Mouse (Mus musculus) left cerebral cortex, postnatal 36 days (tissue): ENCODE data around the gene Srrm4. TPM values are rescaled to one million over a fixed set of nuclear protein-coding genes. Genes with fewer than 3 reads are reported as not detected.

Experiments used
- DNase-seq, 2 experiments: peaks; one replicate each; pipeline ENCODE4 v3.0.0; 2021 to 2022; ENCODE audit warnings: low spot score in 2 of 2, mixed read lengths in 1 of 2
- intact Hi-C: fragments of 180-260 bp; cut with DNase I; formaldehyde crosslinking; loops from one replicate; pipeline ENCODE4 v1.15.1; 2025
- total RNA-seq, 2 experiments: library from RNA; stranded (reverse); gene quantifications; 2 replicates each; pipeline ENCODE4 v1.2.3; 2021

Gene Srrm4
- total RNA-seq, 2 experiments from 2014 or later: 24.0 to 31.8 TPM

DNA sequence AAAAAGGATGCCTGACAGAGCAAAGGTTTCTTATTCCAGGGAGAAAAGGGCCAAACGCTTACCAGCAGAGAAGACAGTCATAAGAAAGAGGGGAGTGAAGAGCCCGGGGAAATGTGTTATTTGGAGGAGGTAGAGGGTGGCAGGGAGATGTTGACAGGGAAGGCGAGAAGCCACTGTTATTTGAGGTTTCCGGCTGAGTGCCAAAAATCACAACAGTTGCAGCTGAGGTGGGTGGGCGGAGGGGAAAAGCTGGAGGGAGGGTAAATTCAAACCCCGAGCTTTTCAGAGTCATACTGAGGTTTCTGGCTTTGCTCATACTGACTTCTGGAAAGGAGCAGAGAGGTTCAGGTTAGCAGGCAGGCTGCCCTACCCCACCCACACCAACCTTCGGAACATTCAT lies 32.5 kb downstream of the Srrm4 start:
- peak in 1 of 2 experiments; percentile 24 for DNase-seq
- intact Hi-C loops: no loop called here

DNA sequence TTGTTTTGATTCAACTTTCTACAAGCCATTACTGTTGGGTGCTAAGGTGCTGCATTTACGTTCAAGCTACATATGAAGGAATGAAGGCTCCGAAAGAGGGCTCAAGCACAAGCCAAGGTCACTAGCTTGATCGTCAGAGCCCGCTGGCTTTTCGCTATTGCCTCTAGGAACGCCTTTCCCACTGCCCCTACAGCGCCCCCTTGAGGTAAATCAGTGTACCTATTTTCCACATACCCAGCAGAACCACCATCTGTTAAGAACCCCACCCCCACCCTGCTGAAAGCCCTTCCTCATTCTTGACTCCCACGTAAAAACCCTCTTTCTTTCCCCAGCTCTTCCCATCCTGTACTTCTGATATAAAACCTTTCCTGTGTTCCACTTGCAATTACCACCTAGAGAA lies 35.0 kb downstream of the Srrm4 start:
- DNase-seq: no peak
- intact Hi-C loops: no loop called here

DNA sequence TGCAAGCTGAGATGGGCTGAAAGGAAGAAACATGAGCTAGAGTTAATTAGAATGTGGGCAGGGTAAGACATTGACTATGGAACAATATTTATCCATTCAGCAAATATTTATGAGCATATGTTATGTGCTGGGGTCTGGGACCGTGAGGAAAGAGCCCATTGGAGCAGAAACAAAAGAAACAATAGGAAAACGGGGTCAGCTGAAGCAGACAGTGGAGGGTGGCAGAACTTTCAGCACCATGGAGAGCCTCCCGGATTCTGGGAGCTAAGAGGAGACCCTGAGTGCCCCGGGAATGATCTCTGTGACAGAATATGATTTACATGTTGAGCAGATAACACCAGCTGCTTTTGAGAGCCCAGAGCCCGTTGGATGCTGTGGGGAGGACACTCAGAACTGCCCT lies 37.7 kb downstream of the Srrm4 start:
- DNase-seq: no peak
- intact Hi-C loops: no loop called here

DNA sequence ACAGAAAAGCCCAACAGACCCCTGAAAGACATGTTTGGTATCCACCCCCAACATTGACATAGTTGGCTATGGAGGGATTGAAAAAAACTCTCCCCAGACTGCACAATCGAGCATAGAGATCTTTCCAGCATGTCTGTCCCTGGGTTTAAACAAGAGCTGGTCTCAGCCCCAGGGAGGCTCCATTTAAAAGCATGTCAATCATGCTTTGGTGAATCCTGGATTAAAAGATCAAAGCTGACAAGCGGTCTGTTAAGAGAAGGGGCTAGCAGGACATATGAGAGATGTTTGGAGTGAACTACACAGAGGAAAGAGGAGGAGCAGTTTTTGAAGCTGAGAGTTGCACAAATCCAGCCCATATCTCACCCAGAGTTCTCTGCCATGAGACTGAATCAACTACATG lies 38.5 kb downstream of the Srrm4 start:
- intact Hi-C loops: no loop called here
- no peak for DNase-seq

- DNase-seq: no peak
- intact Hi-C loops: no loop called here
These were observed 39.0 kb downstream of the Srrm4 start for GRCm38 (mm10) chr5:116552584-116552983.

GRCm38 (mm10) chr5:116545746-116546145 lies 45.9 kb downstream of the Srrm4 start:
- intact Hi-C loops: no loop called here
- DNase-seq: no peak

DNA sequence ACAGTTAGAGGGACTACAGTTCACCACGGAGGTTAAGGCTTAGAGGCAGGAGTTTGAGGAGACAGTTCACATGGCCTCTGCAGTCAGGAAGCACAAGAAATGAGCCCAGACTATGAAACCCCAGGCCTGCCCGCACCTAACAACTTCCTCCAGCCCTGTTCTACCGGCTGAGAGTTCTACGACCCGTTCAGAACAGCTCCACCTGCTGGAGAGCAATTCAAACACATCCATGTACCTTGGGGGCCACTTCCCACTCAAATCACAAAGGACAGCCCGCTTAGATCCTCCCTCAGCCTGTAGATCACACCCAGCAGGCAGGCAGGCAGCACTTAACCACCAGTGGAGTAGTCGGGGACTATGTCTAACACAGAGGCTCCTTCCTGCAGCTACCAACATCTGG lies 49.3 kb downstream of the Srrm4 start:
- DNase-seq: no peak
- intact Hi-C loops: no loop called here

DNA sequence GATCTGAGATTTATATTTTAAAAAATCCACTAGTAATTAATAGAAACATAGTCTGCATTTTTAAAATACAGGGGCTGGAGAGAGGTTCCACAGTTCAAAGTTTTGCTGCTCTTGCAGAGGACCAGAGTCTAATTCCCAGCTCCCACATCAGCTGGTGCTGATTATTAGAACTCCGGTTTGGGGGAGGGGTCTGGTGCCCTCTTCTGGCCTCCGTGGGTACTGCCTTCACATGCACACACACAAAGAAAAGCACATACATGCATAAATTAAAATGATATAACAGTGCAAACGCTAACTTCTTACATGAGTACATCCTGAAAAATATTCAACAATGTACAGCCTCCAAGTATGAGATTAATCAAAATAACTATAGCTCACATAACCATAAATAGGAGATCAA lies 50.5 kb downstream of the Srrm4 start:
- DNase-seq: no peak
- intact Hi-C loops: no loop called here

DNA sequence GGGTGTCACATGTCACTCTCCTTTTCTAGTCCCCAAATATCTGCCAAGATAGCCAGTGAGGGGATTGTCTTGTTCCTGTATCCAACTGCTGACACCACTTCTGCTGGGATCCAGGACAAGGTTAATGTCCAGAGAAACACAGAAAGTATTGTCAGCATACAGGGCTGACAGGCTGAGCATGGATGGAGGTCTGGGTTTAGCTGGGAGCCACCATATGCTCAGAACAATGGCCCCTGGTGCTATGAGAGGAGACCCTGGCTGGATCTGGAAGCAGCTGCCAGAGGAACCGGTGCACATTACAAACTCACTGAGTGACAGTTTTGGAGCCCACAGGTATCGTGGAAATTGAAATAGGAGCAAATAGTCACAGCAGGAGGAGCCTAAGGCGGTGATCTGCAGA lies 52.3 kb downstream of the Srrm4 start:
- intact Hi-C loops: no loop called here

DNA sequence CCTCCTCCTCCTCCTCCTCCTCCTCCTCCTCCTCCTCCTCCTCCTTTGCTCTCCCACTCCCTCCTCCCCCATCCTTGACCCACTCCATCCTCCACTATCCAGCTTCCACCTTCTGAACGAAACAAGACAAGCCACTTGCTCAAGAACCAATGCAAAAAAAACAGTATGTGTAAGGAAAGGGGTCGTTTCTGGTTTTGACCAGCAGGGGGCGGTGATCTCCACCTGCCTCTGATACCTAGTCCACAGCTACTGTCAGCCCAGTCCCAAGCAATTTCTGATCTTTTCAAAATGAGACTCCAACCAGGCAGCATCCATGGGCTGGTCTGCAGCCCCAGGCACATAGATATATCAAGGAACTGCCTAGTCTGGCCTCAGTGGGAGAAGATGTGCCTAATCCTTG lies 53.1 kb downstream of the Srrm4 start:
- intact Hi-C loops: no loop called here

More for the DNA sequence above, 52.3 kb downstream of the Srrm4 start:
- no peak for DNase-seq

DNA sequence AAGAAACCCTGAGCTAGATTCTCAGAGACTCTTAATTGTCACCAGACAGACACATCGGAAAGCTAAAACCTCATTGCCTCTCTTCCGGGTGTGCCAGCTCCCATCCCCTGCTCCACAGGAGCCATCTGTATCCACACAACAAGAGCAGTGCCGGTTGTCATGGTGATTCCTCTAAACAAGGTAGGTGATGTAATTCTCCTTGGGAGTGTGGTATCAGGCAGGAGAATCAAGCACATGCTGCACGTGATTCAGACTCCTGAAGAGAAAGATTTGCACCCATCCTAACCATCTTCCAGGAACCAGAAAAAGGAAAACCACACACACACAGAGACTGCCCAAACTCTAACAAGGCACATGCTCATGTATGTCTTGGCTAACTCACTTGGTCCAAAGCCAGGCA lies 65.3 kb downstream of the Srrm4 start:
- DNase-seq: peak; percentile 74 to 75
- intact Hi-C loops: loop anchor here (10.0 kb wide), 1 partner anchor 82 kb away; no protein-coding TSS in a partner anchor

More for the DNA sequence above, 53.1 kb downstream of the Srrm4 start:
- DNase-seq: no peak

DNA sequence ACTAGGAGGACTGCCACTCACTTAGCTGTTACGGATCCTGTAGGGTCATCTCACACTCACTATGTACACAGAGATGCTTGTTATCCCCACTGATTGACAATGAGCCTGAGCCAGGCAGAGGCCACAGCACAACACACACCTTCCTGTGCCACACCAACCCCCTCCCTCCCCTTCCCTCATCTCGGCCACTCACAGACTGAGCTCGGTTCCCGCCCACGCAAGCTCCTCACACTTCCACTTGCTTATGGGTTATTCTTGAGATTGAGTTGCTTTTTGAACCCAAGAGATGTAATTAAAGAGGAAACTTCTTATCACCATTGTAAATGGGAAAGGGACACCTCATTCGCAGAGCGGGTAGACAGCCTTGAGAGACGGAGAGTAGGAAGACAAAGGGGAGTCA lies 66.3 kb downstream of the Srrm4 start:
- intact Hi-C loops: loop anchor here (10.0 kb wide), 1 partner anchor 81 kb away; no protein-coding TSS in a partner anchor
- DNase-seq: peak in 1 of 2 experiments; percentile 32

DNA sequence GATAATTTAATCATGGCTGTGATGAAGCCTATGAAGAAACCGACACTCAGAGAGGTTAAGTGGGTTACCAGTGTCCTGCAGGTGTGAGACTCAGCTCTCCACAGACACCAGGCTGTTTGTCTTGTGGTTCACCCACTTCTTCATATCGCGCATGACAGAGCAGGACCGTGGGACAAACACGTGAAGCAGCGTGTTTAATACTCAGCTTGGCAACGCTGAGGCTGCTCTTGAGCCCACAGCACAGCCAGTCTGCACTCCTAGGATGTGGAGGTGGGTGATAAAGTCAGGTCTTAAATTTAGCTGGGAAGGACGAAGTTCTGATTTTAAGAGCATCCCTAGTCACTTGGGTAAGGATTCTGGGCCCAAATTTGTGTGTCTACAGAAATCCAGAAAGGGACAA lies 68.1 kb downstream of the Srrm4 start:
- intact Hi-C loops: loop anchor here (10.0 kb wide), 1 partner anchor 79 kb away; no protein-coding TSS in a partner anchor
- DNase-seq: peak; percentile 76 to 81

DNA sequence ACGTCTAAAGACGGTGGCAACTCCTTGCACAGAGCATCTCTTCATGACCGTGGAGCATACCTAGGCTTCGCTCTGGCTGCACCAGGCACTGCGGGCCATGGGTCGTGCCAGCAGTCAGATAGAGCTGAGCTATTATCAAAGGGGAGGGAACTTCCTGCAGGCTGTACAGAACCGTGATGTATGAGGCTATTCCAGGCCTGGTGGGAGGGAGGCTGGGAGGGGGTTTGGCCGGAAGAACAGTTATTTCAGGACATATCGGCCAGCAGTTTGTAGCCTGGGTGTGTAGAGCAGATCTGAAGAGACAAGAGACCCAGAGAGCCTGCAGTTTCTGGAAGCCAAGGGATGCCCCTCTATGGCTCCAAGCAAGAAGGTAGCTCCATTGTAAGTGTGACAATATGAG lies 68.5 kb downstream of the Srrm4 start:
- DNase-seq: peak; percentile 51 to 60
- intact Hi-C loops: loop anchor here (10.0 kb wide), 1 partner anchor 78 kb away; no protein-coding TSS in a partner anchor

- peak in 1 of 2 experiments; percentile 45 for DNase-seq
- intact Hi-C loops: loop anchor here (10.0 kb wide), 1 partner anchor 77 kb away; no protein-coding TSS in a partner anchor
These were observed 69.3 kb downstream of the Srrm4 start for GRCm38 (mm10) chr5:116522273-116522672.

DNA sequence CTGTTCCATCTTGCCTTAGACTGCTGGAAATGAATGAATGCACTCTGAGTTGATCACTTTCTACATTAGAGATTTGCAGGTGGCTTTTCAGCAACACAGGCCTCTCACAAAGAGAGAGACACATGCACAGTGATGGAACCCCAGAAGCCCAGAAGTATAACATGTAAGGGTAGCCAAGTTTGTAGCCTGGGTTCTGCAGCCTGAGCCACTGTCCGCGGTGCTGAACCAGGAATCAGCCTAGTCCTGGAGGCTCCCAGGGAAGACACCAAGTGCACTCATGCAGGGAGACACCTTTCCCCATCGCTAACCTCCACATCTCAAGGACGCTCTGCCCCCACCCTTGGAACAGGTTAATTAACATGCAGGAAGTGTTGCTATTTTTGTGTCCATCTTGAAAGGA lies 73.6 kb downstream of the Srrm4 start:
- no peak for DNase-seq
- intact Hi-C loops: no loop called here

GRCm38 (mm10) chr5:116512135-116512534 lies 79.5 kb downstream of the Srrm4 start:
- DNase-seq: no peak
- intact Hi-C loops: no loop called here

- no peak for DNase-seq
- intact Hi-C loops: no loop called here
These were observed 81.4 kb downstream of the Srrm4 start for GRCm38 (mm10) chr5:116510229-116510628.

DNA sequence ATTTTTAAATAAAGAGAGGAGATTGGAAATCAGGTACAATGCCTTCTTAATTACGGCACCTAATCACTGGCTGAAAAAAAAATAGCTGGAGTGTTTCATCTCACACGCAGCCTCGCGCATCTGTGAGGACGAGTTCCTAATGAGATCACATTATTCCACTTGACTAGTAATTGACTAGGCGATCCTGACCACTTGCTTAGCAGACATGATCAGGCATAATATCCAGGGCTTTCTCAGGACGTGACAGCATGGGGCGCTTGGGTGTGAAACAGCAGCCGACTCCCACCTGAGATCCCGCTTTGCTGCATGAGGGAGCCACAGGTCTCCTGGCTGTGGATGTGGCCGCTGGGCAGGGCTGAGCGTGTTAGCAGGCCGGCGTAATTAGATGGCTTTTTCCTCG lies 90.3 kb downstream of the Srrm4 start:
- intact Hi-C loops: no loop called here
- DNase-seq: no peak

GRCm38 (mm10) chr5:116498880-116499640 lies 92.6 kb downstream of the Srrm4 start:
- intact Hi-C loops: no loop called here
- DNase-seq: peak; percentile 34 to 42

- no peak for DNase-seq
- intact Hi-C loops: no loop called here
These were observed 93.8 kb downstream of the Srrm4 start for GRCm38 (mm10) chr5:116497866-116498265.
